Mouse (Mus musculus) megakaryocyte-erythroid progenitor cell, adult 5 weeks (primary cell): ENCODE data around the gene Vps35l. TPM values are rescaled to one million over a fixed set of nuclear protein-coding genes. Genes with fewer than 3 reads are reported as not detected.

Source experiments
- polyA plus RNA-seq: library from polyadenylated mRNA; stranded (reverse); fragments of >175 nt; gene quantifications from 2 replicates; pipeline ENCODE4 v1.2.3, GENCODE M21; 2012

Gene Vps35l
- polyA plus RNA-seq, result 12.0 and 12.9 TPM in 2 replicates

GRCm38 (mm10) chr7:118739975-118740531, at the start of gene Vps35l:
Gene Vps35l (plus strand): TSS chr7:118740226.

DNA sequence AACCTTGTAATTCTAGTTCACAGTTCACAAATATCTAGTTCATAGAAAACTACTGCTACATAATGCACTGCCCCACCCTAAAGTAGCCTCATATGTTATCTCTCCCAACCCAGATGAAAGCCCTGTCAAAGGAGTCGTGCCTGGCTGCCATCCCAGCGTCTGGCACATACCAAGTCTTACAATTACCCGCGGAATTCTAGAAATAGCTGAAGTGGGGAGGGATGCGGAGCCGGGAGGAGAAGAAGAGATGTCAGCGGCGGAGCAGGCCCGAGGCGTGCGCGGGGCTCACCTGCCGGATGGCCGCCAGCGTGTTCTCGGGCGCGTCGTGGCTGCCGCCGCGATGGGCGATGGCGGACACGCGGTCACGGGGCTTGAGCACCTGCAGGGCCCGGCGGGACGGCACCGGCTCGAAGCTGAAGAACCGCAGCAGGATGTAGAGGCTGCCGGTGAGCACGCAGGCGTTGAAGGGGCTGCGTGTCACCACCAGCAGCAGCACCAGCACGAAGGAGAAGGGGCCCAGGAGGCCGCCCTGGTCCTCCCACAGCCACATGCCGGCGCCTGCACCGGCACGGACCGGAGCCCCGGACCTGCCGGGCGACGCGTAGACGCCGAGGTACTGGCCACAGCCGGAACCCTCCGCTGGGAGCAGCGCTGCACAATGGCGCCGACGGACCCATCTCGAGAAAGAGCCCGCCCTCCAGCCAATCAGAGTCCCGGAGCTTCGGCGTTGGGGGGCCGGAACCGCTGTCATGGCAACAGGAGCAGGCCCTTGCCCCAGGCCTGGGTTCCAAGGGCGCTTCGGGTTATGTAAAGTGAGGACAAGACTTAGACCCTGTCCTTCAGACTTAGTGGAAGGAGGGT, 34.7 kb upstream of the Vps35l start, which contains the start of gene Gde1:
Gene Gde1 (minus strand): TSS at position 678 of the 861 bp plus-strand sequence.

GRCm38 (mm10) chr7:118712228-118713173, 27.5 kb upstream of the Vps35l start, which contains the start of gene Ccp110:
Gene Ccp110 (plus strand): TSS chr7:118712552.

GRCm38 (mm10) chr7:118855171-118855876, 115.3 kb downstream of the Vps35l start, which contains the start of gene Iqck:
Gene Iqck (plus strand): TSS chr7:118855752.

GRCm38 (mm10) chr7:118855877-118856304, 115.9 kb downstream of the Vps35l start, which contains the start of gene Knop1:
Gene Knop1 (minus strand): TSS chr7:118856254.

Other genes with a start within 250 kb of the Vps35l start
- 12.1 and 14.7 TPM in 2 replicates for gene Itpripl2, start 248.3 kb upstream of the Vps35l start, polyA plus RNA-seq
- 30.6 and 32.4 TPM in 2 replicates for gene Coq7, start 206.9 kb upstream of the Vps35l start, polyA plus RNA-seq
- 0.04 and 0.05 TPM in 2 replicates for gene Tmc7, start 155.5 kb upstream of the Vps35l start, polyA plus RNA-seq
- not detected in 2 replicates for gene Tmc5, start 142.9 kb upstream of the Vps35l start, polyA plus RNA-seq
- 26.9 and 28.5 TPM in 2 replicates for gene Gde1, start 34.4 kb upstream of the Vps35l start, polyA plus RNA-seq
- 0.88 and 1.6 TPM in 2 replicates for gene Ccp110, start 27.7 kb upstream of the Vps35l start, polyA plus RNA-seq
- gene Iqck, start 115.5 kb downstream of the Vps35l start, polyA plus RNA-seq, result 0.24 and 0.26 TPM in 2 replicates
- gene Knop1, start 116.0 kb downstream of the Vps35l start, polyA plus RNA-seq, result 9.5 and 10.4 TPM in 2 replicates